Mouse (Mus musculus): ENCODE data around the gene Csad.

DNA sequence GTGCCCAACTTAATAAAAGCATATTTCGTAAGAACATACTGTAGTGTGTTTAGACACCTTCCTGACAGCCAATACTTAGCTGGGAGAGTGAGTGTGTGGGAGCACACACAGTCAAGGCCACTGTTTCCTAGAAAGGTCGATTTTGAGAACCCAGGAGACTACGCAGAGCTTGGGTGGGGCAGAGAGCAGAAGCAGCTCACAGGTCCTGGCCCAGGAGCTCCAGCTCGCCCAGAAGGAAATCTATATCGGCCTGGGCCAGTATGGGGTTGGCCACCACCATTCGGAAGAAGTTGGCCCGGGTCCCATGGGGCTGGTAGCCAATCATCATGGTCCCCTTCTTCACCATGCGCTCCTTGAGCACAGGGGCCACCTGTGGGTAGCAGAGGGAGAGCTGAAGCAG is 27.1 kb downstream of the Csad start:
- TF ChIP-seq EP300 (IDR thresholded peaks at IDR 0.05; ENCODE audit: insufficient read depth, low read depth, low read length) (no peak), POLR2A (IDR thresholded peaks at IDR 0.05; ENCODE audit: insufficient read depth, low read depth, low read length) (no peak)
